Mouse (Mus musculus) brain, embryonic 14.5 days (tissue): ENCODE measurements around the gene B3gnt2. TPM values are rescaled to one million over a fixed set of nuclear protein-coding genes. Genes with fewer than 3 reads are reported as not detected.

Experiments used
- DNase-seq: peaks from one replicate; pipeline ENCODE4 v3.0.0-alpha.2; 2011; ENCODE audit warnings: low read depth
- CTCF ChIP-seq: fragments of 200-500 bp; IDR thresholded peaks from 2 replicates; pipeline ENCODE4 v1.5.1; 2012; ENCODE audit warnings: inconsistent platforms, mild to moderate bottlenecking, moderate library complexity, borderline replicate concordance; ENCODE audit not compliant: insufficient read depth, insufficient read length; ENCODE audit errors: extremely low read depth
- POLR2A ChIP-seq: fragments of 200-500 bp; IDR thresholded peaks from 2 replicates; pipeline ENCODE4 v1.6.1; 2012; ENCODE audit warnings: mild to moderate bottlenecking, inconsistent platforms, borderline replicate concordance; ENCODE audit not compliant: poor library complexity, insufficient read depth, insufficient read length, severe bottlenecking; ENCODE audit errors: extremely low read depth
- polyA plus RNA-seq: library from polyadenylated mRNA; depleted of rRNA; stranded (reverse); fragments of >200 nt; gene quantifications from 2 replicates; pipeline ENCODE4 v1.2.3, GENCODE M21; 2012; rRNA removed

B3gnt2 gene
- polyA plus RNA-seq, 1 experiment = 2.3 TPM

- DNase-seq = no peak
- TF ChIP-seq POLR2A = no peak
- no peak for TF ChIP-seq CTCF
Observed at GRCm38 (mm10) chr11:22718036-22718435, 142.7 kb downstream of the B3gnt2 start.

- DNase-seq = no peak
- TF ChIP-seq CTCF (no peak), POLR2A (no peak)
Observed at GRCm38 (mm10) chr11:22711327-22711726, 149.4 kb downstream of the B3gnt2 start.

GRCm38 (mm10) chr11:22710596-22710995, 150.2 kb downstream of the B3gnt2 start:
- TF ChIP-seq POLR2A = no peak
- TF ChIP-seq CTCF = peak; percentile 30; the same call in 1 of the 2 replicates
- DNase-seq = peak; percentile 80

Other genes with a start within 250 kb of the B3gnt2 start
- gene Zrsr1, start 111.0 kb upstream of the B3gnt2 start, polyA plus RNA-seq = 8.4 and 14.8 TPM in 2 replicates
- gene Gm28048, start 121.1 kb upstream of the B3gnt2 start, polyA plus RNA-seq = 1.4 and 2.0 TPM in 2 replicates
- gene Commd1, start 121.4 kb upstream of the B3gnt2 start, polyA plus RNA-seq = 57.5 and 58.7 TPM in 2 replicates
- gene Cct4, start 129.6 kb upstream of the B3gnt2 start, polyA plus RNA-seq = 127 and 169 TPM in 2 replicates
- 3.5 and 4.3 TPM in 2 replicates for gene Fam161a, start 146.6 kb upstream of the B3gnt2 start, polyA plus RNA-seq